Mouse (Mus musculus) cerebellum, adult 9-11 months (tissue): ENCODE measurements around the gene Gm21885.

Source experiments
- DNase-seq: peaks from one replicate; pipeline ENCODE4 v3.0.0; 2022

Gm21885 gene

GRCm38 (mm10) chr11:94269906-94270305, 11.8 kb upstream of the Gm21885 start:
- no peak for DNase-seq

- DNase-seq = no peak
Measured at GRCm38 (mm10) chr11:94271015-94271414, 10.7 kb upstream of the Gm21885 start.

GRCm38 (mm10) chr11:94272960-94273927, 8.4 kb upstream of the Gm21885 start:
- DNase-seq = no peak

GRCm38 (mm10) chr11:94274206-94274867, 7.3 kb upstream of the Gm21885 start:
- no peak for DNase-seq

DNA sequence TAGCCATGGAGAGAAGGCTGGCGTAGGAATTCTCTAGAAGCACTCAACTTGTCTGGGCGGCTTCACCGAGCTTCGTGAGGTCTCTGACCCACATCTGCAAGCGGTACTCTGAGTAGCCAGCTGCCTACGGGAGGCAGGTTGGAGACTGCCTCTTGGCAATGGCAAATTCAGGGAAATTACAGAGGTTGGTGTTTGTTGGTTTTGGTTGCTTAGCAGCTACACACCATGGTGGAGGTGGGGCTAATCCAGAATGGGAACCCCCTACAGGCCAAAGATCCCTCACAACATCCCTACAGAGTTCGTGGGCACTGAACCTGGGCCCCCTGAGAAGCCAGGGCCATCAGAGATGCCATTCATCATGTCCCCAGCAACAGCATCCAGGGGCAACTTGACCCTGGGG, 6.4 kb upstream of the Gm21885 start:
- DNase-seq = no peak

DNA sequence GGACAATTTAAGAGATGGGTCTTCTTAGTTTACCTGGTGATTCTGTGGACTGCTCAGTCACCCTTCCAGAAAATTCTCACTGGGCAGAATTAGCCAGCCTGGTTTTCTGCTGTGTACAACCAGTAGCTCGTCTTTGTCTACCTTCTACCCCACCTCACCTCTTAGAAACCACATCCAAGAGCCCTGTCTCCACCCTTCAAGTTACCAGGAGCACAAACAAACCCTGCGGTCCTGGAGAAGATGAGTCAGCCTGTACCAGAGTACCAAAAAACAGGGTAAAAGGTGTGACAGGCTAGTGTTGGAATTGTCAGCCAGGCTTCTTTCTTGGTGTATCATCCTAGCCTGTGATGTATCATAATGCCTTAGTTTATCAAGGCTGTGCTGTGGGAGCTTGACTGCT, 6.0 kb upstream of the Gm21885 start:
- no peak for DNase-seq

GRCm38 (mm10) chr11:94276869-94277337, 4.8 kb upstream of the Gm21885 start:
- DNase-seq = peak; percentile 95

DNA sequence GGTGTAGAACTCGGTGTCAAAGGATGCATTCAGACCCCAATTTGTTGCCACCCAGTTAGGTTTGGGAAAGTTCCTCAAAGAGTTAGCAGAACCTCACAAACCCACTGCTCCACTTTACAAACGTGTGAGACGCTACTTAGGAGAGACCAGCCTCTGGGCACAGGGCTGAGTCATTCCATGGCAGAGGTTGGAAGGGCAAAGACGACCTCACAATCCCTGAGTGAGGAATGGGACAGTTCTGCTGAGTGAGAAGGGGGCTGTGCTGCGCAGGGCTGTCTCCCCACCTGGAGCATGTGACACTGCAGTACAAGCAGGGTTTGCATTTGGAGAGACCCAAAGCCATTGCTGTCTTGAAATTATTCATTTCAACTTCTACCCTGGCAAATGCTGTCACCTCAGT, 618 bp downstream of the Gm21885 start:
- no peak for DNase-seq

GRCm38 (mm10) chr11:94283536-94284099, 1.9 kb downstream of the Gm21885 start:
- DNase-seq = no peak

DNA sequence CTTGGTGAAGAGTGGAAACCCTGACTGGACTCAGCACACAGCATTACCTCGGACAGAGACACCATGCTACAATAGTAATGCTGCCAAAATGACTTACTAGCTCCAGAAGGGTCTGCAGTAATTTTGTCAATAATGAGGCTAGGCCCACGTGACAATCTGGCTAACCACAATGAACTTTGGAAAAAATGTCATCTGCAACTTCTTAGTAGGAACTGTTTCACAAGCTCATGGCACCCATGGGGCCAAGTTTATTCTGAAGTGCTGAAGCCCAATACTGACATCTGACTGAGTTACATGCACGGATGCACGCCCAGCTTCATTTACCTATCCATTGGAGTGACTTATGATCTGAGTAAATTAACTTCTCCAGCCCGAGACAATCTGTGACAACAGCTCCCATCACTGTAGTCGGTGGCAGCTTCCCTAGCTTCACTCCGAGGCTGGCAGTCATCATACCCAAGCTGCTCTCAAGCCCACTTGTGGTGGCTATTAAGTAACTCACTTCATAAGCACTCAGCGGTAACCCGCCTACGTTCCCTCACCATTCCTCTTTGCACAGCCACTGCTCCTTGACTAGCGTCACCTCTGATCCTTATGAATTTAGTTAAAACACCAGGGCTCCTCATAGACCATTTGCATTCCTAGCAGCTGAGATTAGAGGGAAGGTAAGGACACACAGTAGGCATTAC, 4.4 kb downstream of the Gm21885 start:
- DNase-seq = no peak

DNA sequence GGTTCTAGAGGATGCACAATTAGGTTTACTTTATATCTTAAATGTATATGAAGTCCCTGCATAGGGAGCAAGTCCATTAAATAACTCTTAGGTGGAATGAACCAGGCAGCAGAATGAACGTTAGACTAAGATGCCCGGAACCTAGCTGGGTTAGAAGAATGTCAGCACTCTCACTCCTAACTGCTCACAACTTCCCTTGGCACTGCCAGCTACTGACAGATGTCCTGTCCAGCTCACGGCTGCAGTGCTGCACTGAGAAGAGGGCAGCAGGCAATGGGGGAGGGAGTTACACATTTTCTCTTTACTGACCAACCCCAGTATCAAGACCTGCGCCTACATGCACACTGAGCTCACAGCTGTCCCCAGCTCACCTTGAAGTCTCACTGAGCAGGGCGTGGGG, 5.4 kb downstream of the Gm21885 start:
- DNase-seq = no peak

- DNase-seq = no peak
Measured at GRCm38 (mm10) chr11:94290062-94290740, 8.5 kb downstream of the Gm21885 start.

- DNase-seq = no peak
Measured at GRCm38 (mm10) chr11:94294996-94295845, 13.5 kb downstream of the Gm21885 start.

DNA sequence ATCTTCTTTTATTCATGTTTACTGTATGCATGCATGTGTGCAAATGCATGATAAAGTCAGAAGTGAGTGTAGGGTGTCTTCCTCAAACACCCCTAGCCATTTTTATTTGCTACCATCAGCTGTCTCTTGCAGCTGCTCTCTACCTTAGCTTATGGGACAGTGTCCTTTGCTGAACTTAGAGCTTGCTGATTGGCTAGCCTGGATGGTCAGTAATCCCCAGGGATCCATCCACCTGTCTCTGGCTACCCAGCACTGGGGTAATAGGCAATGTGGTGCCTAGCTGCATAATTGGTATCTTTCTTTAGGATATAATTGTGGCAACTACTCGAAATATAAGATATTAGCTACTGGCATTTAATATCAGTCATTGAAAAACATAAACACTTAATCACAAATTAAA, 31.1 kb downstream of the Gm21885 start:
- no peak for DNase-seq

GRCm38 (mm10) chr11:94314098-94314652, 32.5 kb downstream of the Gm21885 start:
- DNase-seq = no peak

- DNase-seq = no peak
Measured at GRCm38 (mm10) chr11:94315308-94315707, 33.6 kb downstream of the Gm21885 start.

GRCm38 (mm10) chr11:94316528-94316927, 34.9 kb downstream of the Gm21885 start:
- no peak for DNase-seq

DNA sequence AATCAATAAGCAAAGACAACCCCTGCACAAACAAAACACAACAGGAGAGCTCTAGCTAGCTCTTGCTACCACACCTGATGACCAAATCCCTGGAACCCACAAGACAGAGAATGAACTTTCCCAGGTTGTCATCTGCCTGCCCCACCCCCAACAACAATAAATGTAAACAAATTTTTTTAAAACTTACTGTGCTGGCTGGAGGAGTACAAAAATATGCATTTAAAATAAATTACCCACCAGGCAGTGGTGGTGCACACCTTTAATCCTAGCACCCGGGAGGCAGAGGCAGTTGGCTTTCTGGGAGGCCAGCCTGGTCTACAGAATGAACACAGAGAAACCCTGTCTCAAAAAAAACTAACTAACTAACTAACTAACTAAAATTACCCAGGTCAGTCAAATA, 35.3 kb downstream of the Gm21885 start:
- DNase-seq = no peak

DNA sequence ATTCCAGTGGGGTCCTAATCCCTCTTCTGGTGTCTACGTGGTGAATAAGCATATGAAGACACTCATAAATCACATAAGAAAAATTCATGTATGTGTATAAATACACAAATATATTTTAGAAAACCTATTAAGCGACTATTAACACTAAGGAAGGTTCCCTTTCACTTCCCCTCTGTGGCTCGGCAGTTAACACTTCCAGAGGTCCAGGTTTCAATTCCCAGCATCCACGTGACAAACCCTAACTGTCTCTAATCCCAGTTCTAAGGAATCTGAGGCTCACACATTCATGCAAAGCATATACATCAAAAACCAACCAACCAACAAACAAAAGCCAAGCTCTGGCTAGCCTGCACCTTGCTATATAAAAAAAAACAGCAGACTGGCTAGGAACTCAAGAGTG, 35.8 kb downstream of the Gm21885 start:
- DNase-seq = no peak

- peak; percentile 30 for DNase-seq
Measured at GRCm38 (mm10) chr11:94318056-94318455, 36.4 kb downstream of the Gm21885 start.
